Mouse (Mus musculus): ENCODE measurements around the gene Fam198b. TPM values are rescaled to one million over a fixed set of nuclear protein-coding genes. Genes with fewer than 3 reads are reported as not detected.
A peak's percentile ranks its signal among the peaks of the same experiment; 100 is the strongest.

Fam198b gene
- polyA plus RNA-seq, 1 experiment from 2014 or later, result 9.3 TPM

- no peaks in the 10 kb centered on the region for H3K4me1 ChIP-seq (ENCODE audit: control insufficient read depth, insufficient read depth, low read length)
- H3K9ac ChIP-seq (ENCODE audit: low read depth, low read length), result no peak overlapping the region
- no peak overlapping the region for H3K27ac ChIP-seq (ENCODE audit: low read length)
- WGBS, result 66% methylated on average over 5 of the region's 5 CpGs
- no peak overlapping the region for H3K4me3 ChIP-seq (ENCODE audit: low read length)
- no peaks in the 10 kb centered on the region for H3K27me3 ChIP-seq (replicated peaks; ENCODE audit: control insufficient read depth, insufficient read depth, low read length)
- H3K9me3 ChIP-seq (ENCODE audit: control insufficient read depth, low read length), result no peaks in the 10 kb centered on the region
- no peaks in the 10 kb centered on the region for H3K36me3 ChIP-seq (ENCODE audit: control insufficient read depth, insufficient read depth, low read length)
- no peak for ATAC-seq
- no peak overlapping the region for H3K4me2 ChIP-seq (ENCODE audit: low read depth, low read length)
These were observed 44.1 kb downstream of the Fam198b start for GRCm38 (mm10) chr3:79928409-79928808.

GRCm38 (mm10) chr3:79930141-79930744 is 45.9 kb downstream of the Fam198b start:
- Histone ChIP-seq H3K4me3 (ENCODE audit: low read length) (no peak overlapping the region), H3K36me3 (ENCODE audit: control insufficient read depth, insufficient read depth, low read length) (no peaks in the 10 kb centered on the region), H3K4me2 (ENCODE audit: low read depth, low read length) (no peak overlapping the region), H3K9ac (ENCODE audit: low read depth, low read length) (no peak overlapping the region), H3K27ac (ENCODE audit: low read length) (no peak overlapping the region), H3K27me3 (replicated peaks; ENCODE audit: control insufficient read depth, insufficient read depth, low read length) (no peaks in the 10 kb centered on the region), H3K9me3 (ENCODE audit: control insufficient read depth, low read length) (no peaks in the 10 kb centered on the region), H3K4me1 (ENCODE audit: control insufficient read depth, insufficient read depth, low read length) (no peaks in the 10 kb centered on the region)
- no peak for ATAC-seq
- 52% methylated on average over 7 of the region's 7 CpGs for WGBS

GRCm38 (mm10) chr3:79936213-79936612 is 51.9 kb downstream of the Fam198b start:
- peak; percentile 76 for ATAC-seq

DNA sequence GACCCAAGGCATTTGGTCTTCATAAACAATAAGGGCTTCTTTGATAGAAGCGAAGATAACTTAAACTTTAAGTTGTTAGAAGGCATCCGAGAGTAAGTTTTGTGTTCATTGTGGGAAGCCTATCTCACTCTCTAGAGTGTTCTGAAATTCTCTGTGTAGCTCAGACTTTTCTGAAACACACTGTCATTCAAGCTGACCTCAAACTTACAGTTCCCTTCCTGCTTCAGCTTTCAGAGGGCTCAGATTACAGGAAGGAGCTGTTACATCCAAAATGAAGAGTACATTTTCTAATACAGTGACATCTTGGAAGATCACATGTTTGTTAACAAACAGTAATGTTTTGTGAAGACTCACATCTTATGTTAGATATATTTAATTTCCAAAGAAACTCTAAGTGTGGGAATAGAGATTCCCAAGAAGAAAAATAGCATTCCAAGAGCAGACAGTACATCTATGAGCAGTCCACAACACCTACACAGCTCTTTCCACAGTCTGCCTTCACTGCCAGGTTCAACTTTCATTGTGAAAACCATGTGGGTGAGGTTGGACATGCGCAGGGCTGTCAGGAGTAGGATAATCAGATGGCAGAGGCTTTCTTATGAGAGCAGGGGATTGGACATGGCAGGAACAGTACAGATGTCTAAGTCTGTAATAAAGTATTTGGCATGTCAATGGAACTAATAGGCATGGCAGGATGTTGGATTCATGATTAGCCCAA is 52.6 kb downstream of the Fam198b start:
- no peaks in the 10 kb centered on the region for H3K27me3 ChIP-seq (replicated peaks; ENCODE audit: control insufficient read depth, insufficient read depth, low read length)
- no peak overlapping the region for H3K4me3 ChIP-seq (ENCODE audit: low read length)
- H3K9ac ChIP-seq (ENCODE audit: low read depth, low read length), result no peak overlapping the region
- 81% methylated on average over 3 of the region's 3 CpGs for WGBS
- no peaks in the 10 kb centered on the region for H3K4me1 ChIP-seq (ENCODE audit: control insufficient read depth, insufficient read depth, low read length)
- H3K36me3 ChIP-seq (ENCODE audit: control insufficient read depth, insufficient read depth, low read length), result no peaks in the 10 kb centered on the region
- ATAC-seq, result no peak
- H3K27ac ChIP-seq (ENCODE audit: low read length), result no peak overlapping the region
- no peaks in the 10 kb centered on the region for H3K9me3 ChIP-seq (ENCODE audit: control insufficient read depth, low read length)
- no peak overlapping the region for H3K4me2 ChIP-seq (ENCODE audit: low read depth, low read length)

More at GRCm38 (mm10) chr3:79936213-79936612, 51.9 kb downstream of the Fam198b start:
- no peaks in the 10 kb centered on the region for H3K36me3 ChIP-seq (ENCODE audit: control insufficient read depth, insufficient read depth, low read length)
- no peak overlapping the region for H3K9ac ChIP-seq (ENCODE audit: low read depth, low read length)
- 55% methylated on average over 6 of the region's 6 CpGs for WGBS
- H3K4me3 ChIP-seq (ENCODE audit: low read length), result no peak overlapping the region
- no peaks in the 10 kb centered on the region for H3K4me1 ChIP-seq (ENCODE audit: control insufficient read depth, insufficient read depth, low read length)
- no peak overlapping the region for H3K27ac ChIP-seq (ENCODE audit: low read length)
- no peaks in the 10 kb centered on the region for H3K9me3 ChIP-seq (ENCODE audit: control insufficient read depth, low read length)
- no peak overlapping the region for H3K4me2 ChIP-seq (ENCODE audit: low read depth, low read length)
- H3K27me3 ChIP-seq (replicated peaks; ENCODE audit: control insufficient read depth, insufficient read depth, low read length), result no peaks in the 10 kb centered on the region

DNA sequence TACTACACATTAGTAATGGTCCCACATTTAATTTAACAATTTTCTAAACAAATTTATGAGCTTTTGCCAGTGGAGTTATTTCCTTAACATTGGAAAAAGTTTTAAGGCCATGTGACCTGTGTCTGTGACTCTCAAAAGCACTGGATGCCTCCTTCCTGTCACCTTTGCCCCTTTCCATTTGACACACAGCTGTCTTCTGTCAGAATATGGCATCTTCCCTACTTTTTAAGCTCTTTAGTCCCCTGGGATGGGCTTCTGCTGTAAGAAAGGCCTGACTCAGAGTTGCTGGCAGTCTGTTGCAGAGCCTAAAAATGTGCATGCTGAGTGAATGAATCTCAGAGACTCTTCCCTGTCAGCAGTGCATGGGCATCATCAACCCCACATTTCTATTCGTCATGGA is 63.4 kb downstream of the Fam198b start:
- Histone ChIP-seq H3K9me3 (ENCODE audit: control insufficient read depth, low read length) (no peaks in the 10 kb centered on the region), H3K4me1 (ENCODE audit: control insufficient read depth, insufficient read depth, low read length) (no peaks in the 10 kb centered on the region), H3K9ac (ENCODE audit: low read depth, low read length) (no peak overlapping the region), H3K4me3 (ENCODE audit: low read length) (no peak overlapping the region), H3K4me2 (ENCODE audit: low read depth, low read length) (no peak overlapping the region), H3K27me3 (replicated peaks; ENCODE audit: control insufficient read depth, insufficient read depth, low read length) (no peaks in the 10 kb centered on the region), H3K36me3 (ENCODE audit: control insufficient read depth, insufficient read depth, low read length) (no peaks in the 10 kb centered on the region), H3K27ac (ENCODE audit: low read length) (no peak overlapping the region; the same call in 1 of the 2 replicates)
- WGBS, result 37% methylated on average over 1 of the region's 1 CpGs
- peak; percentile 62 for ATAC-seq

DNA sequence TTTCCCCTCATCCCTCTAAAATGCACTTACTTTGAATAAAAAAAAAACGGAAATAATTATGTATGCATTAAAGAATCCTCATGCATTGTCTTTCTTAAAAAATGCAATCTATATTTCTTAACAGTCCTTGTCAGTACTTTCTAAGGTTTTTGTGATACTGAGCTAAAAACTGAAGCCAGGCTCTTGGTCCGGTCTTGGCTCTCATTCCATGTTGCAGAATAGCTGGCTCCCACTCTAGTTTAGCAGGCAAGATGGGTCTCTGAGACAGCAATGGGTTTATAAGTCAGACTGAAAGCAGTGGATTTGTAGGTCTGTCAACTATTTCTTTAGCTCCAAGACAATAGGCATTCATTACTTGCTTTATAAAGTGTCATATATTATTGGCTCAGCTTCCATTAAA is 63.8 kb downstream of the Fam198b start:
- WGBS, result 75% methylated on average over 2 of the region's 2 CpGs
- Histone ChIP-seq H3K27ac (ENCODE audit: low read length) (no peak overlapping the region), H3K9me3 (ENCODE audit: control insufficient read depth, low read length) (no peaks in the 10 kb centered on the region), H3K4me3 (ENCODE audit: low read length) (no peak overlapping the region), H3K4me2 (ENCODE audit: low read depth, low read length) (no peak overlapping the region), H3K27me3 (replicated peaks; ENCODE audit: control insufficient read depth, insufficient read depth, low read length) (no peaks in the 10 kb centered on the region), H3K36me3 (ENCODE audit: control insufficient read depth, insufficient read depth, low read length) (no peaks in the 10 kb centered on the region), H3K4me1 (ENCODE audit: control insufficient read depth, insufficient read depth, low read length) (no peaks in the 10 kb centered on the region), H3K9ac (ENCODE audit: low read depth, low read length) (no peak overlapping the region)
- no peak for ATAC-seq

DNA sequence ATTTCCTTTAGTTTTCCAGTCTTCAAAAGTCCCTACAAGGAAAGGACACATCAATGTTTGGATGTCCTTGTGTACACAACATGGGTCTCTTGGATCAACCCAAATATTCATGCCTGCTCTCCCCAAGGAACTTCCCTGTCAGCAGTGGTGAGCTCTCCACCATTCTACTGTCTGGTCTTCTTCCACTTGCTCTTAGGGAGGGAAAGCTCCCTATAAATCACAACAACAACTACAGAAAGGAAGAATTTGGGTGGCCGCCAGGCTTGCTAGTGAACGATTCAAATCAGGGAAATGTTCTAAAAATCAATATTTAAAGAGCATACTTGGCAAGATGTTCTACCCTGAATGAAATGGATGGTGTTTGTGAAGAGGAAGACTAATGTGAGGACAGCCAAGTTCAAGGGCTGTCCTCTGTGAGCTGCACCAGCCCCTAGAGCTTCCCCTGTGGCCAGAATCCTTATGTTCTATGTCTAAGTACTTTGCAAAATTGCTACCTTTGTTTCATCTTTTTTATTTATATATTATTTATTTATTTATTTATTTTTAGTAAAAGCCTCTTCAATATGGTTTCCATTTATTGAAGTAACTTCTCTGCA is 68.9 kb downstream of the Fam198b start:
- no peaks in the 10 kb centered on the region for H3K9me3 ChIP-seq (ENCODE audit: control insufficient read depth, low read length)
- H3K27me3 ChIP-seq (replicated peaks; ENCODE audit: control insufficient read depth, insufficient read depth, low read length), result no peaks in the 10 kb centered on the region
- no peak overlapping the region for H3K4me3 ChIP-seq (ENCODE audit: low read length)
- no peak overlapping the region for H3K27ac ChIP-seq (ENCODE audit: low read length)
- H3K4me1 ChIP-seq (ENCODE audit: control insufficient read depth, insufficient read depth, low read length), result no peaks in the 10 kb centered on the region
- ATAC-seq, result peak; percentile 78
- WGBS, result 49% methylated on average over 2 of the region's 2 CpGs
- H3K36me3 ChIP-seq (ENCODE audit: control insufficient read depth, insufficient read depth, low read length), result no peaks in the 10 kb centered on the region
- no peak overlapping the region for H3K4me2 ChIP-seq (ENCODE audit: low read depth, low read length)
- H3K9ac ChIP-seq (ENCODE audit: low read depth, low read length), result no peak overlapping the region

GRCm38 (mm10) chr3:79955262-79955661 is 70.9 kb downstream of the Fam198b start:
- Histone ChIP-seq H3K4me2 (ENCODE audit: low read depth, low read length) (no peak overlapping the region), H3K4me1 (ENCODE audit: control insufficient read depth, insufficient read depth, low read length) (no peaks in the 10 kb centered on the region), H3K27me3 (replicated peaks; ENCODE audit: control insufficient read depth, insufficient read depth, low read length) (no peaks in the 10 kb centered on the region), H3K9ac (ENCODE audit: low read depth, low read length) (no peak overlapping the region), H3K36me3 (ENCODE audit: control insufficient read depth, insufficient read depth, low read length) (no peaks in the 10 kb centered on the region), H3K9me3 (ENCODE audit: control insufficient read depth, low read length) (no peaks in the 10 kb centered on the region), H3K27ac (ENCODE audit: low read length) (no peak overlapping the region), H3K4me3 (ENCODE audit: low read length) (no peak overlapping the region)
- 71% methylated on average over 3 of the region's 3 CpGs for WGBS
- no peak for ATAC-seq

DNA sequence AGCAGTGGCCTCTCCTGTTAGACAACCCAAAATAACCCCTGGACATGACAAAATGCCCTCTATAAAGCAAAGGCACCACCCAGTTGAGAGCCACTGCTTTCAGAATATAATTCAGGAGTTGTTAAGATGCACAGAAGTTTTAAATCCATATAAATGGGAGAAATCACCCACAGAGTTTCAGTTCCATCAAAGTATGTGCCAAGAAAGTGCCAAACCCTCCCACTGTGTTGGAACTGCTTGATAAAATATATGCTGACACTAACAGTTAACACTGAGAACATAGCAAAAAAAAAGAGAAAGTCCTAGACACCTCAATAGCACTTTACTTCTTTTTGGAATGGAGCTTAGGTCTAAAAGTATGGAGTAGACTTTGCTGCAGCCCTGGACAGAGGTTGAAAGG is 72.5 kb downstream of the Fam198b start:
- H3K4me3 ChIP-seq (ENCODE audit: low read length), result no peak overlapping the region
- H3K36me3 ChIP-seq (ENCODE audit: control insufficient read depth, insufficient read depth, low read length), result no peaks in the 10 kb centered on the region
- no peak overlapping the region for H3K27ac ChIP-seq (ENCODE audit: low read length)
- no peak overlapping the region for H3K4me2 ChIP-seq (ENCODE audit: low read depth, low read length)
- no peak for ATAC-seq
- H3K27me3 ChIP-seq (replicated peaks; ENCODE audit: control insufficient read depth, insufficient read depth, low read length), result no peaks in the 10 kb centered on the region
- H3K9ac ChIP-seq (ENCODE audit: low read depth, low read length), result no peak overlapping the region
- H3K9me3 ChIP-seq (ENCODE audit: control insufficient read depth, low read length), result no peaks in the 10 kb centered on the region
- H3K4me1 ChIP-seq (ENCODE audit: control insufficient read depth, insufficient read depth, low read length), result no peaks in the 10 kb centered on the region

Data from intestine, embryonic 16.5 days (tissue).